Mouse (Mus musculus): ENCODE results near the gene Fam193a. TPM values are rescaled to one million over a fixed set of nuclear protein-coding genes. Genes with fewer than 3 reads are reported as not detected.

The Fam193a gene
- total and polyA plus RNA-seq, 3 experiments: 17.4 to 74.9 (median 24.3) TPM

DNA sequence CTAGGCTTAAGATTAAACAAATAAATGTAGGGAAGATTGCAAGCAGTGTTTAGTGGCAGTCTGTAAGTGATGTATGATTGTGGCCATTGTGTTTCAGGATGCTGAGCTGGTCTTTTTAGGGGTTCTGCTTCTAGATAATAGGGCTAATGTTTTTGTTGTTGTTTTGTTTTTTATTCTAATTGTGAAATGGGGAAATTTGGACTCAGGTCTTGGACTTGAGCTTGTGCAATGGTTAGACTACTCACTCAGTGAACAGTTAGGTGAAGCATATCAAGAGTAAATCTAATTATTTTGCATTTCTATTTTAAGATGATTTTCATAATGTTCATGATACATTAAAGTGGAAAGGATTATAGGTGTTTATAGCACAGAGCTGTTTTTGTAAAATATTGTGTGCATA lies 2.8 kb downstream of the Fam193a start:
- no peaks in the 10 kb centered on the region for H3K27me3 ChIP-seq (ENCODE audit: insufficient read depth, low read length)
- ATAC-seq (ENCODE audit: extremely low read depth, insufficient number of reproducible peaks, low FRiP score, poor library complexity, severe bottlenecking) (no peak), DNase-seq (ENCODE audit: low spot score) (no peak)
- peaks cover 26% of the 10 kb centered on the region for H3K4me1 ChIP-seq (ENCODE audit: insufficient read depth, low read depth, low read length)
- no peak overlapping the region for H3K4me3 ChIP-seq (ENCODE audit: low read depth, low read length)
- H3K36me3 ChIP-seq (replicated peaks): peaks cover 15% of the 10 kb centered on the region
- no peaks in the 10 kb centered on the region for H3K9me3 ChIP-seq (replicated peaks)
- TF ChIP-seq CTCF (IDR thresholded peaks at IDR 0.05; ENCODE audit: low read depth, low read length) (no peak), TAL1 (conservative IDR thresholded peaks at IDR 0.05; ENCODE audit: low read depth, low read length) (no peak), GATA1 (IDR thresholded peaks at IDR 0.05; ENCODE audit: borderline replicate concordance, low read length) (no peak), POLR2AphosphoS5 (IDR thresholded peaks at IDR 0.05; ENCODE audit: insufficient replicate concordance, low read depth, low read length) (no peak), GATA2 (IDR thresholded peaks at IDR 0.05; ENCODE audit: borderline replicate concordance, low read depth, low read length) (no peak)

GRCm38 (mm10) chr5:34378787-34379186 lies 9.1 kb downstream of the Fam193a start:
- DNase-seq (ENCODE audit: low spot score) (no peak), ATAC-seq (ENCODE audit: extremely low read depth, insufficient number of reproducible peaks, low FRiP score, poor library complexity, severe bottlenecking) (no peak)
- no peak for TF ChIP-seq GATA1 (IDR thresholded peaks at IDR 0.05; ENCODE audit: borderline replicate concordance, low read length)
- no peak for TF ChIP-seq TAL1 (conservative IDR thresholded peaks at IDR 0.05; ENCODE audit: low read depth, low read length)
- no peak for TF ChIP-seq POLR2AphosphoS5 (IDR thresholded peaks at IDR 0.05; ENCODE audit: insufficient replicate concordance, low read depth, low read length)
- TF ChIP-seq GATA2 (IDR thresholded peaks at IDR 0.05; ENCODE audit: borderline replicate concordance, low read depth, low read length): no peak
- TF ChIP-seq CTCF (IDR thresholded peaks at IDR 0.05; ENCODE audit: low read depth, low read length): no peak
- peaks cover 8% of the 10 kb centered on the region for H3K36me3 ChIP-seq (replicated peaks)
- H3K9me3 ChIP-seq (replicated peaks): no peaks in the 10 kb centered on the region
- no peaks in the 10 kb centered on the region for H3K27me3 ChIP-seq (ENCODE audit: insufficient read depth, low read length)
- peaks cover 11% of the 10 kb centered on the region; the same call in 1 of the 2 replicates for H3K4me1 ChIP-seq (ENCODE audit: insufficient read depth, low read depth, low read length)
- H3K4me3 ChIP-seq (ENCODE audit: low read depth, low read length): no peak overlapping the region

DNA sequence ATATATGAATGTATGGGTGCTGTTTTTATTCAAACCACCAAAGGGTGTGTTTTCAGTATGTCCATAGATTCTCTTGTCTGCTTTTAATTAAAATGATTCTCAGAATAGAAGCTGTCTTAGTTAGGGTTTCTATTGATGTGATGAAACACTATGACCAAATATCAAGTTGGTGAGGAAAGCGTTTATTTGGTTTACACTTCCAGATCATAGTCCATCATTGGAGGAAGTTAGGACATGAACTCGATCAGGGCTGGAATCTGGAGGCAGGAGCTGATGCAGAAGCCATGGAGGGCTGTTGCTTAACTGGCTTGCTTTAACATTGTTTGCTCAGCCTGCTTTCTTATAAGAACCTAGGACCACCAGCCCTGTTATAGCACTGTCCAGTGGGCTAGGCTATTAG lies 12.0 kb downstream of the Fam193a start:
- no peak for ATAC-seq (ENCODE audit: extremely low read depth, insufficient number of reproducible peaks, low FRiP score, poor library complexity, severe bottlenecking)

DNA sequence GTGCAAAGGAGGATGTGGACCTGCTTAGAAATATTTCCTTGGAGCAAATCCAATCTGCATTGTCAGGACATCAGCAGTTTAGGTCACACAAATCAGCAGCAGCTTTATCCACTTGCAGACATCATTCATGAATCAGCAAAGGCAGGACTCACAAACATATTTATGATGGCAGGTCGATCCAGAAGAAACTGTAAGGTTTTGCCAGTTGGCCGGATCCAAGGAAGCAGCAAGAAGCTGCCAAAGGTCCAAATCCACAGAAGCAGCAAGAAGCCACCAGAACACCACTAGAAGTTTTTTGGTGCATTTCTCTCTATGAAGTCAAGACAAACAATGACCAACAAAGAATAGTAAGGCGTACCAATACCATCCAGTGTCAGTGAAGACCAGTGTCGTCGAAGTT lies 15.9 kb downstream of the Fam193a start:
- TF ChIP-seq GATA1 (IDR thresholded peaks at IDR 0.05; ENCODE audit: borderline replicate concordance, low read length): no peak
- TF ChIP-seq CTCF (IDR thresholded peaks at IDR 0.05; ENCODE audit: low read depth, low read length): no peak
- TF ChIP-seq TAL1 (conservative IDR thresholded peaks at IDR 0.05; ENCODE audit: low read depth, low read length): no peak
- TF ChIP-seq GATA2 (IDR thresholded peaks at IDR 0.05; ENCODE audit: borderline replicate concordance, low read depth, low read length): no peak
- Histone ChIP-seq H3K4me3 (ENCODE audit: low read depth, low read length) (no peak overlapping the region), H3K4me1 (ENCODE audit: insufficient read depth, low read depth, low read length) (no peaks in the 10 kb centered on the region), H3K36me3 (replicated peaks) (peaks cover 13% of the 10 kb centered on the region), H3K9me3 (replicated peaks) (peaks cover 9% of the 10 kb centered on the region), H3K27me3 (ENCODE audit: insufficient read depth, low read length) (no peaks in the 10 kb centered on the region)
- DNase-seq (ENCODE audit: low spot score) (no peak), ATAC-seq (ENCODE audit: extremely low read depth, insufficient number of reproducible peaks, low FRiP score, poor library complexity, severe bottlenecking) (no peak)

More for the DNA sequence above, 12.0 kb downstream of the Fam193a start:
- no peak for DNase-seq (ENCODE audit: low spot score)
- TF ChIP-seq POLR2AphosphoS5 (IDR thresholded peaks at IDR 0.05; ENCODE audit: insufficient replicate concordance, low read depth, low read length): no peak
- TF ChIP-seq CTCF (IDR thresholded peaks at IDR 0.05; ENCODE audit: low read depth, low read length): no peak
- TF ChIP-seq GATA2 (IDR thresholded peaks at IDR 0.05; ENCODE audit: borderline replicate concordance, low read depth, low read length): no peak
- no peak for TF ChIP-seq TAL1 (conservative IDR thresholded peaks at IDR 0.05; ENCODE audit: low read depth, low read length)
- TF ChIP-seq GATA1 (IDR thresholded peaks at IDR 0.05; ENCODE audit: borderline replicate concordance, low read length): no peak
- H3K36me3 ChIP-seq (replicated peaks): peaks cover 13% of the 10 kb centered on the region
- H3K4me1 ChIP-seq (ENCODE audit: insufficient read depth, low read depth, low read length): 0 out of 2 replicates have a peak, but pooled peaks cover 6% of the 10 kb centered on the region
- no peak overlapping the region for H3K4me3 ChIP-seq (ENCODE audit: low read depth, low read length)
- peaks cover 9% of the 10 kb centered on the region for H3K9me3 ChIP-seq (replicated peaks)
- H3K27me3 ChIP-seq (ENCODE audit: insufficient read depth, low read length): no peaks in the 10 kb centered on the region

DNA sequence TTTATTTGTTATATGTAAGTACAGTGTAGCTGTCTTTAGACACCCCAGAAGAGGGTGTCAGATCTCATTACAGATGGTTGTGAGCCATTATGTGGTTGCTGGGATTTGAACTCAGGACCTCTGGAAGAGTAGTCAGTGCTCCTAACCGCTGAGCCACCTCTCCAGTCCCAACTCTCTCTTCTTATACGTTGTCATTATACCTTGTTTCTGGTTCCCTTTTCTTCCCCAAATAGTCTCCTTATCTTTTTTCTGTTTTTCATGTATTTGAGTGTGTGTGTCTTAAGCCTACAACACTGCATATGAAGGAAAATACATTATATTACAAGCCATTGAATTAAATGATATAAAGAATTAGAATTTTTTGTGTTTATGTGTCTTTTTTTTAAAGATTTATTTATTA lies 17.0 kb downstream of the Fam193a start:
- DNase-seq (ENCODE audit: low spot score): no peak
- TF ChIP-seq GATA1 (IDR thresholded peaks at IDR 0.05; ENCODE audit: borderline replicate concordance, low read length) (no peak), POLR2AphosphoS5 (IDR thresholded peaks at IDR 0.05; ENCODE audit: insufficient replicate concordance, low read depth, low read length) (no peak), TAL1 (conservative IDR thresholded peaks at IDR 0.05; ENCODE audit: low read depth, low read length) (no peak), CTCF (IDR thresholded peaks at IDR 0.05; ENCODE audit: low read depth, low read length) (no peak), GATA2 (IDR thresholded peaks at IDR 0.05; ENCODE audit: borderline replicate concordance, low read depth, low read length) (no peak)
- Histone ChIP-seq H3K4me3 (ENCODE audit: low read depth, low read length) (no peak overlapping the region), H3K9me3 (replicated peaks) (peaks cover 9% of the 10 kb centered on the region), H3K27me3 (ENCODE audit: insufficient read depth, low read length) (no peaks in the 10 kb centered on the region), H3K4me1 (ENCODE audit: insufficient read depth, low read depth, low read length) (no peaks in the 10 kb centered on the region), H3K36me3 (replicated peaks) (peaks cover 13% of the 10 kb centered on the region)
- ATAC-seq (ENCODE audit: extremely low read depth, insufficient number of reproducible peaks, low FRiP score, poor library complexity, severe bottlenecking): no peak

DNA sequence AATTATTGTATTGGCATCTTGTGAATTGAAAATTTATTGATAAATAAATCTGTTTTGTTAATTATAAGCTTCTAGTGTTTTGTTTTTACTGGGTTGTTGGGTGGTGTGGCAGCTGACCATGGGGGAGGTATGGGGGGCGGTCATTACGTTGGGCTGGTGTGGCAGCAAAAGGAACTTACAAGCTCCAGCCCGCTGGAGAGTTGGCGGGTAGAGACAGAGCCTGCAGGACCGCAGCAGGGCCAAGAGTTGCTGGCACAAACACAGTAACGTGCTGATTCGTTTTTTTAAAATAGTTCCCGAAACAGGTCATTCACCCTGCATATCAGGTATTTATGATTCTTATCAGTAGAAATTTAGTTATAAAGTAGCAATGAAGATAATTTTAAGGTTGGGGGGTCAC lies 23.5 kb downstream of the Fam193a start:
- no peak for DNase-seq (ENCODE audit: low spot score)
- H3K4me1 ChIP-seq (ENCODE audit: insufficient read depth, low read depth, low read length): peaks cover 7% of the 10 kb centered on the region
- no peaks in the 10 kb centered on the region for H3K9me3 ChIP-seq (replicated peaks)
- no peaks in the 10 kb centered on the region for H3K27me3 ChIP-seq (ENCODE audit: insufficient read depth, low read length)
- H3K4me3 ChIP-seq (ENCODE audit: low read depth, low read length): no peak overlapping the region
- peaks cover 8% of the 10 kb centered on the region for H3K36me3 ChIP-seq (replicated peaks)
- no peak for TF ChIP-seq CTCF (IDR thresholded peaks at IDR 0.05; ENCODE audit: low read depth, low read length)
- TF ChIP-seq TAL1 (conservative IDR thresholded peaks at IDR 0.05; ENCODE audit: low read depth, low read length): no peak
- no peak for TF ChIP-seq POLR2AphosphoS5 (IDR thresholded peaks at IDR 0.05; ENCODE audit: insufficient replicate concordance, low read depth, low read length)
- TF ChIP-seq GATA1 (IDR thresholded peaks at IDR 0.05; ENCODE audit: borderline replicate concordance, low read length): no peak
- no peak for TF ChIP-seq GATA2 (IDR thresholded peaks at IDR 0.05; ENCODE audit: borderline replicate concordance, low read depth, low read length)
- ATAC-seq (ENCODE audit: extremely low read depth, insufficient number of reproducible peaks, low FRiP score, poor library complexity, severe bottlenecking): no peak

Data from G1E (cell line).